Mouse (Mus musculus): Measurements from ENCODE around the gene Tmub1.

The Tmub1 gene

GRCm38 (mm10) chr5:24453985-24454303 is 6.3 kb upstream of the Tmub1 start:
- no peak for DNase-seq (ENCODE audit: low spot score in 2 of 2)

- peak in 1 of 2 experiments; percentile 55 for DNase-seq (ENCODE audit: low spot score in 2 of 2)
These were observed 5.8 kb upstream of the Tmub1 start for GRCm38 (mm10) chr5:24453283-24453984.

- peak in 1 of 2 experiments; percentile 20 for DNase-seq (ENCODE audit: low spot score in 2 of 2)
These were observed 5.1 kb upstream of the Tmub1 start for GRCm38 (mm10) chr5:24452691-24453233.

GRCm38 (mm10) chr5:24452030-24452690 is 4.5 kb upstream of the Tmub1 start, which contains the start of gene Agap3:
TSS of gene Agap3 (plus strand) at chr5:24452177.
- peak in 1 of 2 experiments; percentile 49 for DNase-seq (ENCODE audit: low spot score in 2 of 2)

- peak; percentile 80 to 85 for DNase-seq (ENCODE audit: low spot score in 2 of 2)
These were observed 3.8 kb upstream of the Tmub1 start for GRCm38 (mm10) chr5:24451264-24452029.

- no peak for DNase-seq (ENCODE audit: low spot score in 2 of 2)
These were observed 1.0 kb downstream of the Tmub1 start for GRCm38 (mm10) chr5:24446630-24447029.

GRCm38 (mm10) chr5:24445428-24446080 is 2.1 kb downstream of the Tmub1 start:
- no peak for DNase-seq (ENCODE audit: low spot score in 2 of 2)

- peak; percentile 86 to 92 for DNase-seq (ENCODE audit: low spot score in 2 of 2)
These were observed 2.8 kb downstream of the Tmub1 start, which contains the start of gene Fastk for GRCm38 (mm10) chr5:24444746-24445427. TSS of gene Fastk (minus strand) at chr5:24445287.

GRCm38 (mm10) chr5:24443927-24444326 is 3.7 kb downstream of the Tmub1 start:
- DNase-seq (ENCODE audit: low spot score in 2 of 2) = no peak

GRCm38 (mm10) chr5:24443204-24443603 is 4.5 kb downstream of the Tmub1 start:
- DNase-seq (ENCODE audit: low spot score in 2 of 2) = no peak

GRCm38 (mm10) chr5:24442029-24442428 is 5.6 kb downstream of the Tmub1 start:
- no peak for DNase-seq (ENCODE audit: low spot score in 2 of 2)

- DNase-seq (ENCODE audit: low spot score in 2 of 2) = no peak
These were observed 6.5 kb downstream of the Tmub1 start for GRCm38 (mm10) chr5:24441187-24441586.

GRCm38 (mm10) chr5:24433993-24434392 is 13.7 kb downstream of the Tmub1 start:
- DNase-seq (ENCODE audit: low spot score in 2 of 2) = no peak

- no peak for DNase-seq (ENCODE audit: low spot score in 2 of 2)
These were observed 19.1 kb downstream of the Tmub1 start for GRCm38 (mm10) chr5:24428596-24428995.

- DNase-seq (ENCODE audit: low spot score in 2 of 2) = no peak
These were observed 19.7 kb downstream of the Tmub1 start for GRCm38 (mm10) chr5:24427981-24428402.

- no peak for DNase-seq (ENCODE audit: low spot score in 2 of 2)
These were observed 20.4 kb downstream of the Tmub1 start for GRCm38 (mm10) chr5:24427285-24427633.

- no peak for DNase-seq (ENCODE audit: low spot score in 2 of 2)
These were observed 20.9 kb downstream of the Tmub1 start for GRCm38 (mm10) chr5:24426556-24427284.

- no peak for DNase-seq (ENCODE audit: low spot score in 2 of 2)
These were observed 21.6 kb downstream of the Tmub1 start for GRCm38 (mm10) chr5:24426037-24426432.

- peak in 1 of 2 experiments; percentile 41 for DNase-seq (ENCODE audit: low spot score in 2 of 2)
These were observed 22.1 kb downstream of the Tmub1 start for GRCm38 (mm10) chr5:24425421-24426036.

- DNase-seq (ENCODE audit: low spot score in 2 of 2) = peak in 1 of 2 experiments; percentile 78
These were observed 22.7 kb downstream of the Tmub1 start for GRCm38 (mm10) chr5:24424861-24425411.
